Mouse (Mus musculus): Measurements from ENCODE around the gene Ooep.
"Not testable (repeated sequence)": the region's sequence is repeated elsewhere in the genome, so short reads cannot be mapped to it uniquely, and the experiment has no call there.

GRCm38 (mm10) chr9:78348206-78349004 is 30.1 kb downstream of the Ooep start:
- TF ChIP-seq CTCF (IDR thresholded peaks at IDR 0.05; ENCODE audit: control insufficient read depth, insufficient read depth, low read length); POLR2A (IDR thresholded peaks at IDR 0.05; ENCODE audit: borderline replicate concordance, control insufficient read depth, low read depth, low read length): not testable (repeated sequence)

Measured in bone marrow, adult 2 months (tissue).